In genomic region chr2:151676234-151676633, GRCm38 (mm10) we compare ENCODE assay signal across 10 mouse cellular contexts. TPM values are rescaled to one million over a fixed set of nuclear protein-coding genes. Genes with fewer than 3 reads are reported as not detected.
DNase-seq lines count a peak whose midpoint lies in the region; ATAC-seq lines count a peak whose summit lies in the region.
"Had no signal": no experiment of that assay in that cellular context is flagged by ENCODE, and none has a peak within 500 bp of the region (broad histone marks: within the 10 kb centered on the region; RNA-seq: fewer than 3 reads in every experiment).

No protein-coding gene starts in this region.

- H3K9ac ChIP-seq in neural tube, embryonic 11.5 days (ENCODE audit: low read length): no peak overlapping the region
- H3K9ac ChIP-seq: forebrain, embryonic 12.5 days had no signal

- 62% methylated on average over 2 of the region's 2 CpGs for WGBS in neural tube, embryonic 11.5 days
- WGBS in heart, embryonic 10.5 days: 50% methylated on average over 2 of the region's 2 CpGs

- H3K4me1 ChIP-seq in neural tube, embryonic 11.5 days (ENCODE audit: control insufficient read depth, insufficient read depth, low read length): no peaks in the 10 kb centered on the region
- 0 out of 2 replicates have a peak, but pooled peaks cover 3% of the 10 kb centered on the region for H3K4me1 ChIP-seq in heart, embryonic 10.5 days
- H3K4me1 ChIP-seq: forebrain, embryonic 12.5 days had no signal

- no peaks in the 10 kb centered on the region for H3K27me3 ChIP-seq in neural tube, embryonic 11.5 days (ENCODE audit: control insufficient read depth, insufficient read depth, low read length)
- H3K27me3 ChIP-seq in heart, embryonic 10.5 days (ENCODE audit: insufficient read depth, poor library complexity, severe bottlenecking): peaks cover 9% of the 10 kb centered on the region

- no peaks in the 10 kb centered on the region for H3K9me3 ChIP-seq in neural tube, embryonic 11.5 days (ENCODE audit: control insufficient read depth, low read length)
- H3K9me3 ChIP-seq in heart, embryonic 10.5 days: no peaks in the 10 kb centered on the region
- H3K9me3 ChIP-seq: forebrain, embryonic 12.5 days had no signal

- H3K36me3 ChIP-seq in neural tube, embryonic 11.5 days (ENCODE audit: control insufficient read depth, insufficient read depth, low read length): no peaks in the 10 kb centered on the region
- H3K36me3 ChIP-seq in heart, embryonic 10.5 days: no peaks in the 10 kb centered on the region
- H3K36me3 ChIP-seq: forebrain, embryonic 12.5 days had no signal

- no peak overlapping the region for H3K27ac ChIP-seq in neural tube, embryonic 11.5 days (ENCODE audit: low read depth, low read length)
- no peak overlapping the region for H3K27ac ChIP-seq in heart, embryonic 10.5 days
- H3K27ac ChIP-seq: forebrain, embryonic 12.5 days had no signal

- H3K4me2 ChIP-seq in neural tube, embryonic 11.5 days (ENCODE audit: low read depth): no peak overlapping the region
- H3K4me2 ChIP-seq: forebrain, embryonic 12.5 days had no signal

- DNase-seq in heart, adult 8-10 months (ENCODE audit: low spot score): peak; percentile 1
- no peak for DNase-seq in heart, postnatal 14 days
- no peak for DNase-seq in neural tube, embryonic 11.5 days (ENCODE audit: low spot score)
- DNase-seq in neural tube, embryonic 10.5 days (ENCODE audit: extremely low spot score, low spot score): no peak
- peak; percentile 11 to 26 for DNase-seq in cerebellum, postnatal 36 days
- DNase-seq in spleen, adult 12 weeks (ENCODE audit: low spot score): no peak
- no peak for DNase-seq in heart, embryonic 10.5 days (ENCODE audit: low spot score)

- ATAC-seq in neural tube, embryonic 11.5 days (ENCODE audit: insufficient read depth, low FRiP score, low TSS enrichment): peak; percentile 21; the same call in 1 of the 2 replicates

- no peak overlapping the region for H3K4me3 ChIP-seq in neural tube, embryonic 11.5 days (ENCODE audit: low read depth, low read length)
- no peak overlapping the region for H3K4me3 ChIP-seq in heart, embryonic 10.5 days
- H3K4me3 ChIP-seq: forebrain, embryonic 12.5 days had no signal

- intact Hi-C loops in heart, postnatal 14 days (cut with DNase I): no loop called here

RNA-seq across cellular contexts. Expression of gene Rad21l, which starts 7.9 kb away (rescaled TPM):
- total RNA-seq in heart, adult 8-10 months (2022): not detected
- total RNA-seq in heart, postnatal 14 days (2021): not detected
- polyA plus RNA-seq in neural tube, embryonic 11.5 days (2014; fragmentation: Nextera tagmentation; extraction: Ambion mirVana): 0.19 TPM in 2 replicates
- not detected in 2 replicates for polyA plus RNA-seq in heart, embryonic 10.5 days (2016; fragmentation: Nextera tagmentation; extraction: Ambion mirVana)
- total RNA-seq: megakaryocyte-erythroid progenitor cell, adult 5-6 weeks had no signal
- polyA plus RNA-seq: forebrain, embryonic 12.5 days; kidney, embryonic 14.5 days had no signal

RNA-seq across cellular contexts. Expression of gene Tmem74b, which starts 25.6 kb away (rescaled TPM):
- 1 to 10 TPM; 5.7 to 8.2 (median 5.9) TPM for total RNA-seq in heart, adult 8-10 months (2022)
- total RNA-seq in heart, postnatal 14 days (2021): 1 to 10 TPM; 4.1 to 4.5 TPM
- 6.5 and 8.2 TPM in 2 replicates for polyA plus RNA-seq in neural tube, embryonic 11.5 days (2014; fragmentation: Nextera tagmentation; extraction: Ambion mirVana)
- 1.2 and 2.1 TPM in 2 replicates for polyA plus RNA-seq in heart, embryonic 10.5 days (2016; fragmentation: Nextera tagmentation; extraction: Ambion mirVana)
- total RNA-seq: megakaryocyte-erythroid progenitor cell, adult 5-6 weeks had no signal

RNA-seq across cellular contexts. Expression of gene Snph, which starts 43.8 kb away (rescaled TPM):
- total RNA-seq in heart, adult 8-10 months (2022): 1 to 10 TPM; 4.1 to 6.1 (median 4.5) TPM
- 1 to 10 TPM; 3.6 to 3.7 TPM for total RNA-seq in heart, postnatal 14 days (2021)
- polyA plus RNA-seq in neural tube, embryonic 11.5 days (2014; fragmentation: Nextera tagmentation; extraction: Ambion mirVana): 4.6 and 4.8 TPM in 2 replicates
- polyA plus RNA-seq in heart, embryonic 10.5 days (2016; fragmentation: Nextera tagmentation; extraction: Ambion mirVana): 0.30 and 0.83 TPM in 2 replicates
- total RNA-seq: megakaryocyte-erythroid progenitor cell, adult 5-6 weeks had no signal

Comparison
In these comparisons a context has a peak if more than half of its experiments do, and no peak if none do; other contexts are left out.
1. DNase-seq: peak in heart, adult 8-10 months (single experiment) and cerebellum, postnatal 36 days (2 of 2); none in heart, postnatal 14 days (0 of 2), neural tube, embryonic 11.5 days (single experiment), neural tube, embryonic 10.5 days (single experiment), spleen, adult 12 weeks (single experiment) and heart, embryonic 10.5 days (single experiment).